Mouse (Mus musculus) CH12.LX (cell line): ENCODE measurements around the gene Prkg2.

Experiments used
- CTCF ChIP-seq, 2 experiments: IDR thresholded peaks in 1 of 2; conservative IDR thresholded peaks in 1 of 2; 2 replicates each; pipeline ENCODE4 v1.5.1; 2011 to 2012; ENCODE audit warnings: low read depth in 2 of 2, low read length in 2 of 2, improper control_type of control experiment in 1 of 2, inconsistent platforms in 1 of 2, mild to moderate bottlenecking in 1 of 2, moderate library complexity in 1 of 2
- EP300 ChIP-seq: IDR thresholded peaks from 2 replicates; pipeline ENCODE4 v1.6.1; 2011; ENCODE audit warnings: low read length, improper control_type of control experiment
- HCFC1 ChIP-seq: IDR thresholded peaks from 2 replicates; pipeline ENCODE4 v1.6.1; 2012; ENCODE audit warnings: low read depth, mild to moderate bottlenecking, inconsistent platforms, low read length, improper control_type of control experiment
- MAZ ChIP-seq: IDR thresholded peaks from 2 replicates; pipeline ENCODE4 v1.6.1; 2012; ENCODE audit warnings: low read depth, mild to moderate bottlenecking, inconsistent platforms, low read length, improper control_type of control experiment, moderate library complexity
- NRF1 ChIP-seq: IDR thresholded peaks from 2 replicates; pipeline ENCODE4 v1.6.1; 2014; ENCODE audit warnings: low read depth, mild to moderate bottlenecking, inconsistent platforms, low read length, improper control_type of control experiment, moderate library complexity
- POLR2A ChIP-seq: IDR thresholded peaks from 2 replicates; pipeline ENCODE4 v1.6.1; 2011; ENCODE audit warnings: low read depth, mild to moderate bottlenecking, improper control_type of control experiment, low read length
- SIN3A ChIP-seq: IDR thresholded peaks from 2 replicates; pipeline ENCODE4 v1.6.1; 2012; ENCODE audit warnings: low read length, improper control_type of control experiment, inconsistent platforms
- SMC3 ChIP-seq: IDR thresholded peaks from 2 replicates; pipeline ENCODE4 v1.6.1; 2011; ENCODE audit warnings: low read depth, low read length, improper control_type of control experiment
- ZC3H11A ChIP-seq: IDR thresholded peaks from 2 replicates; pipeline ENCODE4 v1.6.1; 2012; ENCODE audit warnings: low read depth, mild to moderate bottlenecking, inconsistent platforms, low read length, improper control_type of control experiment

- no peak for TF ChIP-seq CTCF (conservative IDR thresholded peaks at IDR 0.05 in 1 of 2, IDR thresholded peaks at IDR 0.05 in 1 of 2; ENCODE audit: low read depth in 2 of 2, low read length in 2 of 2)
- no peak for TF ChIP-seq SIN3A
- no peak for TF ChIP-seq NRF1
- no peak for TF ChIP-seq SMC3
- TF ChIP-seq HCFC1 = no peak
- TF ChIP-seq EP300 = no peak
- no peak for TF ChIP-seq POLR2A
- TF ChIP-seq MAZ = no peak
- no peak for TF ChIP-seq ZC3H11A
Observed at GRCm38 (mm10) chr5:99078375-99078774, 41.2 kb upstream of the Prkg2 start.
